Mouse (Mus musculus) embryonic facial prominence, embryonic 11.5 days (tissue): ENCODE results near the gene Slc35f1. TPM values are rescaled to one million over a fixed set of nuclear protein-coding genes. Genes with fewer than 3 reads are reported as not detected.

ENCODE experiments used
- ATAC-seq: fragments of 200-750 bp; cut with Nextera tagmentation; replicated peaks from 2 replicates; pipeline ENCODE4 v1.8.0; 2017; ENCODE audit warnings: low read depth; ENCODE audit not compliant: insufficient number of reproducible peaks, low FRiP score, low TSS enrichment
- DNase-seq: peaks from one replicate; pipeline ENCODE4 v3.0.0-alpha.2; 2015; ENCODE audit warnings: low spot score
- H3K27ac ChIP-seq: fragments of 300-500 bp; sonication (generic); replicated peaks from 2 replicates; pipeline ENCODE4 v1.5.1; 2014; ENCODE audit warnings: mild to moderate bottlenecking, low read depth, low read length, control low read depth
- H3K27me3 ChIP-seq: fragments of 300-500 bp; sonication (generic); 2 replicates; pipeline ENCODE4 v1.6.1; 2014; ENCODE audit warnings: mild to moderate bottlenecking, low read length, moderate library complexity, mixed read lengths; ENCODE audit not compliant: control insufficient read depth, insufficient read depth
- H3K36me3 ChIP-seq: fragments of 300-500 bp; sonication (generic); replicated peaks from 2 replicates; pipeline ENCODE4 v1.6.1; 2014; ENCODE audit warnings: low read depth, mild to moderate bottlenecking, low read length, moderate library complexity, mixed read lengths; ENCODE audit not compliant: control insufficient read depth, insufficient read depth
- H3K4me1 ChIP-seq: fragments of 300-500 bp; sonication (generic); 2 replicates; pipeline ENCODE4 v1.6.1; 2014; ENCODE audit warnings: low read length, mixed read lengths; ENCODE audit not compliant: control insufficient read depth, insufficient read depth
- H3K4me2 ChIP-seq: fragments of 300-500 bp; sonication (generic); 2 replicates; pipeline ENCODE4 v1.6.1; 2014; ENCODE audit warnings: low read depth, mild to moderate bottlenecking, control low read depth, low read length, moderate library complexity
- H3K4me3 ChIP-seq: fragments of 300-500 bp; sonication (generic); 2 replicates; pipeline ENCODE4 v1.5.1; 2014; ENCODE audit warnings: low read depth, low read length, control low read depth
- H3K9ac ChIP-seq: fragments of 300-500 bp; sonication (generic); replicated peaks from 2 replicates; pipeline ENCODE4 v1.6.1; 2014; ENCODE audit warnings: mild to moderate bottlenecking, control low read depth, low read length
- H3K9me3 ChIP-seq: fragments of 300-500 bp; sonication (generic); replicated peaks from 2 replicates; pipeline ENCODE4 v1.6.1; 2016; ENCODE audit warnings: mild to moderate bottlenecking, low read length, inconsistent platforms, mixed read lengths; ENCODE audit not compliant: control insufficient read depth
- WGBS: fragments of 180-500 bp; shearing (Covaris S2); extraction: QIAGEN DNeasy Blood & Tissue Kit; methylation state at CpG from one replicate; pipeline ENCODE4 v1.1.7; 2014; 5-methylcytosine and 5-hydroxymethylcytosine counted together
- polyA plus RNA-seq: library from polyadenylated mRNA; unstranded; fragments of >200 nt; fragmentation: Nextera tagmentation; extraction: Ambion mirVana; gene quantifications from 2 replicates; pipeline ENCODE4 v1.2.1, GENCODE M21; 2014

Slc35f1 gene
- polyA plus RNA-seq, 1 experiment from 2014 or later: 3.9 TPM

GRCm38 (mm10) chr10:52714557-52714956 lies 24.2 kb downstream of the Slc35f1 start:
- Histone ChIP-seq H3K9me3 (no peaks in the 10 kb centered on the region), H3K27me3 (no peaks in the 10 kb centered on the region), H3K9ac (no peak overlapping the region), H3K4me3 (no peak overlapping the region), H3K27ac (no peak overlapping the region), H3K4me1 (no peaks in the 10 kb centered on the region), H3K4me2 (no peak overlapping the region), H3K36me3 (no peaks in the 10 kb centered on the region)
- ATAC-seq (no peak), DNase-seq (no peak)
- 66% methylated on average over 2 of the region's 2 CpGs for WGBS

DNA sequence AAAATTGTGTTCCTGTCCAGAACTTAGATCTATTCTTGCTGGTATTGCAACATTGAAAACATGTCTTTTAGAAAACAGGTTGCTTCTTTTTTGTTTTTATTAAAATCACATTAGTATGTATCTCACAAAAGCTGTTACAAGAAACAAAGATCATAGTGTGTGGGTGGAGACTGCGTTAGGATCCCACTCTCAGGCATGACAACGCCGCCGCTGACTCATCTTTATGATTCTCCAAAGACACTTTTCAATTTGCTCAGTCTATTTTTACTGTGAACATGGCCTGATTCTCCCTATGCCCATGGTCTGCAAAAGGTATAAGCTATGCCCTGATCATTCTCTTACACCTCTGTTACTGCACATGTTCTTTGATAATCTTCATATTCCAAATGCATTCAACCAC lies 24.8 kb downstream of the Slc35f1 start:
- WGBS: 92% methylated on average over 4 of the region's 4 CpGs
- DNase-seq: no peak
- Histone ChIP-seq H3K9ac (no peak overlapping the region), H3K4me1 (no peaks in the 10 kb centered on the region), H3K9me3 (no peaks in the 10 kb centered on the region), H3K36me3 (no peaks in the 10 kb centered on the region), H3K4me3 (no peak overlapping the region), H3K27me3 (no peaks in the 10 kb centered on the region), H3K4me2 (no peak overlapping the region), H3K27ac (no peak overlapping the region)
- ATAC-seq: no peak

GRCm38 (mm10) chr10:52718199-52718917 lies 28.0 kb downstream of the Slc35f1 start:
- no peak for ATAC-seq

DNA sequence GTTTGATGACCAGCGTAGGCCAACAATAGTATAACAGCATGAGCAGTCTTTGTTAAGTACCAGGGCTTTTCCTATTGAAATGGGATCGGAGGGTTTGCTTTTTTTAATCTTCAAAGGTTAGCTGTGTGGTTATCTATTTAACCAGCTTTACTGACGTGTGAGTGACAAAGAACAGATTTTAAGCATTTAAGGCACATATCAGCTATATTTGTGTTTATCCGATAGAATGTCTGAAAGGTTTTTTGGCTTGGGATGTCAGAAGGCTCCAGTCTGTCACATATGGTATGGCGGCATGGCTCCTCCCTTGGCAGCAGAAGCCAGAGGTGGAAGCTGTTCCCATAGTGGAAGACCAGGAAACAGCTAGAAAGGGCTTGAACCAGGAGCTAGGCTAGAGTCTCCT lies 36.3 kb downstream of the Slc35f1 start:
- WGBS: 87% methylated on average over 5 of the region's 5 CpGs
- no peak for DNase-seq
- Histone ChIP-seq H3K27ac (no peak overlapping the region), H3K27me3 (no peaks in the 10 kb centered on the region), H3K4me1 (no peaks in the 10 kb centered on the region), H3K36me3 (no peaks in the 10 kb centered on the region), H3K4me2 (no peak overlapping the region), H3K9me3 (no peaks in the 10 kb centered on the region), H3K4me3 (no peak overlapping the region), H3K9ac (no peak overlapping the region)
- ATAC-seq: no peak

More at GRCm38 (mm10) chr10:52718199-52718917, 28.0 kb downstream of the Slc35f1 start:
- Histone ChIP-seq H3K36me3 (no peaks in the 10 kb centered on the region), H3K27me3 (no peaks in the 10 kb centered on the region), H3K9me3 (no peaks in the 10 kb centered on the region), H3K9ac (no peak overlapping the region), H3K4me2 (no peak overlapping the region), H3K4me1 (no peaks in the 10 kb centered on the region), H3K27ac (no peak overlapping the region), H3K4me3 (no peak overlapping the region)
- WGBS: 83% methylated on average over 1 of the region's 1 CpGs
- no peak for DNase-seq

GRCm38 (mm10) chr10:52742671-52743379 lies 52.5 kb downstream of the Slc35f1 start:
- Histone ChIP-seq H3K9me3 (no peaks in the 10 kb centered on the region), H3K4me1 (no peaks in the 10 kb centered on the region)
- WGBS: 4% methylated on average over 10 of the region's 10 CpGs

DNA sequence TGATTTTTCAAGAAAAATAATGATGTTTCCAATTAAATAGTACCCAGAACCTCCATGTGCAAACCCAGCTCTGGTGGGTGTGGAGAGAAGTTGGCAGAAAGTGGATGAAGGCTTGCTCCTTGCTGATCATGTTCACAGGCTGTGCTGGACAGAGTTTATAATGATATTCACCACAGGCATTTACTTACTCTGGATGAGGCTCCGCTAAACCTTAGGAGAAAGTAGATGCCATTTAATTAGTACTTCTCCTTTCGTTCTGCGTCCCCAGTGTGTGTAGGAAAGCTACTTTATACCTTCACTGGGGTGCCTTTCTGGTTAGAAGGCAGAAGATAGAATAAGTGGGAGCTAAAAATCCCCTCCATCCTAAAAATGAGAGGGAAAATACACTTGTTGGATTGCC lies 53.5 kb downstream of the Slc35f1 start:
- Histone ChIP-seq H3K9me3 (no peaks in the 10 kb centered on the region), H3K27ac (no peak overlapping the region), H3K9ac (no peak overlapping the region), H3K27me3 (no peaks in the 10 kb centered on the region), H3K36me3 (no peaks in the 10 kb centered on the region), H3K4me3 (no peak overlapping the region), H3K4me1 (no peaks in the 10 kb centered on the region), H3K4me2 (no peak overlapping the region)
- ATAC-seq (no peak), DNase-seq (no peak)
- WGBS: 82% methylated on average over 3 of the region's 3 CpGs

More at GRCm38 (mm10) chr10:52742671-52743379, 52.5 kb downstream of the Slc35f1 start:
- H3K27me3 ChIP-seq: no peaks in the 10 kb centered on the region
- DNase-seq (peak; percentile 78), ATAC-seq (peak; percentile 99)
- no peak overlapping the region for H3K4me3 ChIP-seq
- H3K36me3 ChIP-seq: no peaks in the 10 kb centered on the region
- H3K27ac ChIP-seq: no peak overlapping the region; the same call in 1 of the 2 replicates
- no peak overlapping the region for H3K9ac ChIP-seq
- H3K4me2 ChIP-seq: no peak overlapping the region

GRCm38 (mm10) chr10:52748028-52748597 lies 57.8 kb downstream of the Slc35f1 start:
- H3K27ac ChIP-seq: no peak overlapping the region
- H3K9ac ChIP-seq: no peak overlapping the region
- no peaks in the 10 kb centered on the region for H3K4me1 ChIP-seq
- DNase-seq: no peak
- no peaks in the 10 kb centered on the region for H3K36me3 ChIP-seq
- no peak overlapping the region for H3K4me2 ChIP-seq
- H3K9me3 ChIP-seq: no peaks in the 10 kb centered on the region
- ATAC-seq: 0 out of 2 replicates have a peak, but pooled peaks have one; percentile 39
- 73% methylated on average over 4 of the region's 4 CpGs for WGBS
- no peak overlapping the region for H3K4me3 ChIP-seq
- H3K27me3 ChIP-seq: no peaks in the 10 kb centered on the region
